Mouse (Mus musculus) CD4-positive helper T cell, adult 2 months (primary cell): ENCODE measurements at regions not wholly inside any gene's neighbourhood (a gene's known extent, or its start where the extent isn't known, plus 50 kb on each side); places are given as distances from the start of the nearest gene placed in this dataset.

ENCODE experiments used
- DNase-seq: peaks from one replicate; pipeline ENCODE4 v3.0.0-alpha.2; 2012; ENCODE audit warnings: low read depth, missing footprints, low spot score

GRCm38 (mm10) chrX:143024325-143024971 lies 57.9 kb upstream of the Ammecr1 start:
- no peak for DNase-seq

- DNase-seq: peak; percentile 42
Observed at GRCm38 (mm10) chrX:143030371-143031010, 64.0 kb upstream of the Ammecr1 start.

GRCm38 (mm10) chrX:143039878-143040277 lies 59.5 kb upstream of the Rtl9 start:
- DNase-seq: no peak

- DNase-seq: no peak
Observed at GRCm38 (mm10) chrX:143044296-143044695, 55.1 kb upstream of the Rtl9 start.

- no peak for DNase-seq
Observed at GRCm38 (mm10) chrX:143046293-143046692, 53.1 kb upstream of the Rtl9 start.
